Mouse (Mus musculus): ENCODE measurements around the gene Fhit. TPM values are rescaled to one million over a fixed set of nuclear protein-coding genes. Genes with fewer than 3 reads are reported as not detected.

The Fhit gene
- polyA plus RNA-seq, 1 experiment: 1.6 TPM

DNA sequence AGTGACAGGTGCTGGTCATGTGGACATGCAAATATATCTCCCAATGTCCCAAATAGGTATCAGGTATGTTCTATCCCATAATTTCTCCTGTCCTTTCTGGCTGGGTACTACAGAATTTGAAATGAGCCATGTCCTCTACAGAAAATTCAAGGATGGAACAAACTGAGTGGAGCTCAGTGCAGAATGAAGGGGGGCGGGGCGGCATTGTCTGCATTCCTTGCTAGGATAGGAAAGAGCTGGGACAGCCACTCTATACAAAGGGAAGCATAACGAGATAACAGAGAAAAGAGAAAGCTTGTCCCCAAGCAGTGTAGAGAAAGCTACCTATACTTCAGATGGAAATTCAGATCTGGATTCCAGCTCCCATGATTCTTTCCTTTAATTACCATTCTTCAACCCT is 1111.9 kb downstream of the Fhit start:
- Histone ChIP-seq H3K4me1 (ENCODE audit: control insufficient read depth, insufficient read depth, low read length) (no peaks in the 10 kb centered on the region), H3K4me3 (replicated peaks; ENCODE audit: extremely low read depth, low read depth, low read length) (no peak overlapping the region)
- TF ChIP-seq POLR2A (IDR thresholded peaks at IDR 0.05; ENCODE audit: borderline replicate concordance, extremely low read depth, low read depth, low read length) (no peak), CTCF (IDR thresholded peaks at IDR 0.05; ENCODE audit: insufficient read depth, low read length) (no peak)
- WGBS: 79% methylated on average over 3 of the region's 3 CpGs
- DNase-seq: no peak

DNA sequence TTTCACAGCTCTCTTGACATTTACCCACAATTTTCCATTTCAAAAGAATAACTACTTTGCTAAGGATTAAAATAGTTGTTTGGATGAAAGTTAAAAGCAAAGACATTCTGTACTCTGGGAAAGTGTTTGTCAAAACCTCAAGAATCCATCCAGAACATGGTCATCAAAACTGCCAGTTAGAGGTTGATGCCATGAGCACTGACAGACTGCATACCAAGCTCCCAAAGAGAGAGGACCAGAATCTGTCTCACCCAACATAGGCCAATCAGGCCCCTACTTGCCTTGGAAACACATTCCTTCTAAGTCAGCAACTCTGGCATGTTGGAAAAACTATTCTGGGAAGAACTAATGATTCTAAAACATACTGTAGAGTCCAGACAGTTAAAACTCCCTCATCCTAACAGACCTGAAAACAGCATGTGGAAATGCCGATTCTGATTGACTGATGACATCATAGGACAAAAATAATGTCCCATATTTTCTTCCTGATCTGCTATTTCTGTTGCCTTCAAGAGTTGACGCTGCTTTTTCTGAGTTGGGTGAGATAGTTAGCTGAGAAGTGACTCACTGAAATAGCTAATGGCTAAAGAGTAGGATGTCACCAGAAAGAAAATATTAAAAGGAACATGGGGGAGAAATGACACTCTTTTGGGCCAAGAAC is 1114.6 kb downstream of the Fhit start:
- Histone ChIP-seq H3K4me3 (replicated peaks; ENCODE audit: extremely low read depth, low read depth, low read length) (no peak overlapping the region), H3K4me1 (ENCODE audit: control insufficient read depth, insufficient read depth, low read length) (no peaks in the 10 kb centered on the region)
- 55% methylated on average over 2 of the region's 2 CpGs for WGBS
- no peak for DNase-seq
- TF ChIP-seq CTCF (IDR thresholded peaks at IDR 0.05; ENCODE audit: insufficient read depth, low read length): no peak
- TF ChIP-seq POLR2A (IDR thresholded peaks at IDR 0.05; ENCODE audit: borderline replicate concordance, extremely low read depth, low read depth, low read length): no peak

DNA sequence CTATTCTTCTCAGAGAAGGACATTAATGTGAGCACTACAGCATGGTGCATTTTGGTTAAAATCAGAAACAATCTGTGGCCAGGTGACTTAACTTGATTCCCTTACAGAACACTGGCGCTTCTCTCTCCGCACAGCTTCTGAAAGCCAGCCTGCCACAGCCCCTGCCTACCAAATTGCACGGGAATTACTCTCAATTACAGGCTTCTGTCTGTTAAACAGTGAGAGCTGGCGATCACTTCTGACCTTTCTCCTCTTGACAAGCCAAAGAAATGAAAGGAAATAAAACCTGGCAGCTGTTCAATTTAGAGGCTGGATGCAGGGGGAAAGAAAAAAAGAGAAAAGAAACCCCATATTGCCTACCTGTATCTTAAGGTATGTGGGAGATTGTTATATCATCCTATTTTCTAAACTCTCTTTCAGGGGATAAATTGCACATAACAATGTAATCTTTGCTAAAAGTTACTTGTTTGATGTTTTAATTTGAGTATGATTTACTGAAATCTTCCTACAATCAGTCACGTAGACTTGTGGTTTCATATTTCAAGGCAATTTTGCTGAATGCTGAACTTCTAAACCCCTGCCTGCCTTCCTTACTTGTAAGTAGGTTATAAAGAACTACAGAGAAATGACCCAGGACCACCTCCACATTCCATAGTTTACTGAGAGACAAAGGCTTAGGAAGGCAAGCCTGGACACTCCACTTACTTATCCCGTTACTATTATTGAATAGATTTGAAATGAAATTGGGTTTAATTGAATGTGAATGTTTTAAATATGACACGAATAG is 1115.3 kb downstream of the Fhit start:
- Histone ChIP-seq H3K4me3 (replicated peaks; ENCODE audit: extremely low read depth, low read depth, low read length) (no peak overlapping the region), H3K4me1 (ENCODE audit: control insufficient read depth, insufficient read depth, low read length) (no peaks in the 10 kb centered on the region)
- no peak for TF ChIP-seq POLR2A (IDR thresholded peaks at IDR 0.05; ENCODE audit: borderline replicate concordance, extremely low read depth, low read depth, low read length)
- no peak for DNase-seq
- 39% methylated on average over 7 of the region's 7 CpGs for WGBS

DNA sequence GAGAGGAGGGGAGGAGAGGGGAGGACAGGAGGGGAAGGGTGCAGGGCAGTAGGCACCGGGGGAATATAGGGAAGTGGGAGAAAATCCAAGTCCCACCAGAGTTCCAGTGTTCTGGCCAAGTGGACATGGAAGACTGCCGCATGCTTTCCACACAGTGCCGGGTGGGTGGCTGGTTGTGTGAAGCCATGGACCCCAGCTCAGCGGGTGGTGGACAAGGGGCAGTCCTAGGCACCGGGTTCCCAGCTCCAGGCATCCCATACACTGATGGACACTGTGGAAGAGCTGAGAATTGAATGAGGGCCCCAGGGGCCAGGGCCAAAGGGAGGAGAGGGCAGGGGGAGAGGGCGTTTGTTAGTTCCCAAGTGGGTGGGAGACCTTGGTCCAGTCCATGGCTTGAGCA is 1123.8 kb downstream of the Fhit start:
- H3K4me1 ChIP-seq (ENCODE audit: control insufficient read depth, insufficient read depth, low read length): no peaks in the 10 kb centered on the region

DNA sequence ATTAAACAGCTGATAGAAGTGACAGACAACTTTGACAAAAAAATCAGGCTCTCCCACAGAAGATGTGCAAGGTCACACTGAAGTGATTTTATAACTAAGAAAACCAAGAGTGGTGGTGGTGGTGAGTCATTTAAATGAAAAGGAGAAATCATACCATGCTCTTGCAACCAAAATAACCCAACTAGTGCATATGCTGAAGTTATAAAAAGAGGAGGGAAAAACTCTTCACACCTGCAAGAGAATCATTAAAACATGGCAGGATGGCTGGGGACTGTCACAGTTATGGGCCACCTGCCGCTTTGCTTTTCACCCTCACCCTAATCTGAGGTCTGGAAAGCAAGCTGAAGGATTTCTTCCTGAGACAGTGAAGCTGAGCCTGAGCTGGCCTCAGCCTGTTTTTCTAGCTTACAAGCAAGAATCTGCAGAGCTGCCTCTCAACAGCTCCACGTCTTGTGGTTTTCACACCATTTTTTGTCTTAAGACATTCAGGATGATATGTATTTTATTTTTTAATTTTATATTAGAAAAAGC is 1125.1 kb downstream of the Fhit start:
- H3K4me3 ChIP-seq (replicated peaks; ENCODE audit: extremely low read depth, low read depth, low read length): no peak overlapping the region
- H3K4me1 ChIP-seq (ENCODE audit: control insufficient read depth, insufficient read depth, low read length): no peaks in the 10 kb centered on the region
- no peak for DNase-seq
- TF ChIP-seq CTCF (IDR thresholded peaks at IDR 0.05; ENCODE audit: insufficient read depth, low read length): no peak
- no peak for TF ChIP-seq POLR2A (IDR thresholded peaks at IDR 0.05; ENCODE audit: borderline replicate concordance, extremely low read depth, low read depth, low read length)
- 79% methylated on average over 2 of the region's 2 CpGs for WGBS

More for the DNA sequence above, 1123.8 kb downstream of the Fhit start:
- no peak for DNase-seq
- H3K4me3 ChIP-seq (replicated peaks; ENCODE audit: extremely low read depth, low read depth, low read length): no peak overlapping the region
- TF ChIP-seq CTCF (IDR thresholded peaks at IDR 0.05; ENCODE audit: insufficient read depth, low read length) (no peak), POLR2A (IDR thresholded peaks at IDR 0.05; ENCODE audit: borderline replicate concordance, extremely low read depth, low read depth, low read length) (no peak)
- 85% methylated on average over 6 of the region's 6 CpGs for WGBS

DNA sequence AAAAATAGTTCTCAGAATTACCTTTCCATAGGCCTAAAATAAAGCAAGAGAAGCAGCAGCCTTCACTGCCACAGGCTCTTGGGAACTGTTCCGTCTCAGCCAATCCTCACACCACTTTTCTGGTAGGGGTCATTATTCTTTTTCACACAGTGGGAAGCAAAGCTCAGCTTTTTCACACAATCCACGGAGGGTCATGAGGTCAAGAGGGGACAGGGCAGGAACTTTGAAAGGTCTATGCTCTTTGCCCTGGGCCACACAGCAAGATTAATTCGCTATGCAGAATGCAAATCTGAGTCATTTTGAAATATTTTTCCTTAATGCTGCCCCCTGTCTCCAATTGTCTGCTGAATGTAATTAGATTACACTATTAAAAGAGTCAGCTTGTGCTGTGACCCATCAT is 1126.2 kb downstream of the Fhit start:
- H3K4me1 ChIP-seq (ENCODE audit: control insufficient read depth, insufficient read depth, low read length): no peaks in the 10 kb centered on the region
- H3K4me3 ChIP-seq (replicated peaks; ENCODE audit: extremely low read depth, low read depth, low read length): no peak overlapping the region
- TF ChIP-seq POLR2A (IDR thresholded peaks at IDR 0.05; ENCODE audit: borderline replicate concordance, extremely low read depth, low read depth, low read length) (no peak), CTCF (IDR thresholded peaks at IDR 0.05; ENCODE audit: insufficient read depth, low read length) (no peak)
- 50% methylated on average over 3 of the region's 3 CpGs for WGBS
- DNase-seq: no peak

DNA sequence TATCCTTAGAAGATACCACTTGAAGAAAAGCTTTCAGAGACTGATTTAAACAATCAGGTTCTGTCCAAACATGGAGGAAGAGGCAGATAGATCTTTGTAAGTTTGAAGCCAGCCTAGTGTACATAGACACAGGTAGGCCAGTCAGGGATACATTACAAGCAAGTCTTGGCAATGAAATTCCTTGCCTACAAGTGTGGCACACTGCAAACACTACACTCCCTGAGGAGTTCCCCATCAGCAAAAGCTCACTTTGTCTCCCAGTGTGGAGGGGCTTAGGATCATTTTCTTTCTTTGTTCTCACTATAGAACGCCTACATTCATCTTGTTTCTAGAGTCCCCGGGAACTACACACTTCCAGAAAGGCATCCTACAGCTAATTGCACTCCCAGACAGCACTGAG is 1126.6 kb downstream of the Fhit start:
- no peaks in the 10 kb centered on the region for H3K4me1 ChIP-seq (ENCODE audit: control insufficient read depth, insufficient read depth, low read length)
- no peak overlapping the region for H3K4me3 ChIP-seq (replicated peaks; ENCODE audit: extremely low read depth, low read depth, low read length)
- 52% methylated on average over 2 of the region's 2 CpGs for WGBS
- TF ChIP-seq CTCF (IDR thresholded peaks at IDR 0.05; ENCODE audit: insufficient read depth, low read length) (no peak), POLR2A (IDR thresholded peaks at IDR 0.05; ENCODE audit: borderline replicate concordance, extremely low read depth, low read depth, low read length) (no peak)
- no peak for DNase-seq

DNA sequence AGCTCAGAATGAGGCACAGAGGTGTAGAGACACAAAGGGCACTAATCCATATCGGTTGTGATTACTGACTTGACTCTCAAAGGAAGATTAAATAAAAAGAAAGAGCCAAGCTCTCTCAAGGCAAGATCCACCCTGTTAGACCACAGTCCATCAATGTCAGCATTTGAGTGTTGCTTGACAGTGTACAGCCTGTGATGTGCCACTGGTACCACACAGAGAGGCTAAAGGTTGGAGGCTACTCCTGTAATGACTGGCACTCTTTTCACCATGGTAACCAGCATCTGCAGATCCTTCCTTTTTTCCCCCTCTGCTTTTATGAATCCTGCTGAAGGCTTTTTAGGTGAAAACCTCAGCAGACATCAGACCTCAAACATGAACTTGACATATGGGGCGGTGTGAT is 1138.5 kb downstream of the Fhit start:
- TF ChIP-seq CTCF (IDR thresholded peaks at IDR 0.05; ENCODE audit: insufficient read depth, low read length) (no peak), POLR2A (IDR thresholded peaks at IDR 0.05; ENCODE audit: borderline replicate concordance, extremely low read depth, low read depth, low read length) (no peak)
- no peak overlapping the region for H3K4me3 ChIP-seq (replicated peaks; ENCODE audit: extremely low read depth, low read depth, low read length)
- WGBS: 66% methylated on average over 2 of the region's 2 CpGs
- DNase-seq: no peak
- no peaks in the 10 kb centered on the region for H3K4me1 ChIP-seq (ENCODE audit: control insufficient read depth, insufficient read depth, low read length)

DNA sequence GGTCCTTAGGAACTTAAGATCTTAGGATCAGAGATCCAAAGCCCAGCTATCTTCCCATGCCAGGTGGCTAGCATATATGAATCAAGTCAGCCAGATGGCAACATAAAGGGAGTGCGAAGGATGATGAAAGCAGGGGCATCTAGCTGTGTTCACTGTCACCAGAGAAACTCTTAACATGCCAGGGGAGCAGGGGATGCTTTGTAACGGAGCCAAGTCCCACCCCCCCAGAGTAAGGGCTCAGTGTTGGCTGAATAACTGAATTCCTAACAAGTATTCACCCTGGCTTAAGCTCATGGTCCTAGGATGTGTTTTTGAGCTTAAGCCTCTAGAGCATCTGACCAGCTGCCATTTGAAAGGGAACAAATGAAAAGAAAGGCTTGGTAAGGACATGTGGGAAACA is 1139.5 kb downstream of the Fhit start:
- Histone ChIP-seq H3K4me3 (replicated peaks; ENCODE audit: extremely low read depth, low read depth, low read length) (no peak overlapping the region), H3K4me1 (ENCODE audit: control insufficient read depth, insufficient read depth, low read length) (no peaks in the 10 kb centered on the region)
- TF ChIP-seq CTCF (IDR thresholded peaks at IDR 0.05; ENCODE audit: insufficient read depth, low read length): no peak
- no peak for TF ChIP-seq POLR2A (IDR thresholded peaks at IDR 0.05; ENCODE audit: borderline replicate concordance, extremely low read depth, low read depth, low read length)
- no peak for DNase-seq
- WGBS: 50% methylated on average over 2 of the region's 2 CpGs
